Mouse (Mus musculus) A20 (cell line): ENCODE results near the gene Prss53.
A peak's percentile ranks its signal among the peaks of the same experiment; 100 is the strongest.

Experiments
- DNase-seq: peaks from one replicate; pipeline ENCODE4 v3.0.0-alpha.2; 2011; ENCODE audit warnings: low read depth, low spot score

Gene Prss53

GRCm38 (mm10) chr7:127890798-127891197, at the start of gene Prss53:
Prss53 (minus strand) TSS chr7:127890970.
- no peak for DNase-seq

- no peak for DNase-seq
Measured at GRCm38 (mm10) chr7:127936216-127936884, 45.6 kb upstream of the Prss53 start.

DNA sequence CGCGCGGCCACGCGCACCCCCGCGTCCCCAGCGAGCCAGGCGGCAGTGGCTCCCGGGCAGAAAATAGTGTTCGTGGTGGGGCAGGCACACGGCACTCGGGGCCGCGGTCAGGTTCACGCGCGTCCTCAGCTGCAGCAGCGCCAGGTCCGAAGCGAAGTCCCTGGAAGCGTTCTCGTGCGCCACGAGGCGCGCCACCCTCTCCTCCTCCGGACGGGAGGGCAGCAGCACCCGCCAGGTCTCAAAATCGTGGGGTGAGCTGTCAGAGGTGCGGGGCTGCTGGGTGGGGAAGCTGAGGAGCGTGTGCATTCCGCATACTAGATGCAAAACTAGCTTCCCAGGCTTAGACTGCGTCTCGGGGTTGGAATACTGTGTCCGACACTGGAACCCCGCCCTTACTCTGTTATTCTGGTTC, 45.0 kb upstream of the Prss53 start:
- DNase-seq, result no peak

DNA sequence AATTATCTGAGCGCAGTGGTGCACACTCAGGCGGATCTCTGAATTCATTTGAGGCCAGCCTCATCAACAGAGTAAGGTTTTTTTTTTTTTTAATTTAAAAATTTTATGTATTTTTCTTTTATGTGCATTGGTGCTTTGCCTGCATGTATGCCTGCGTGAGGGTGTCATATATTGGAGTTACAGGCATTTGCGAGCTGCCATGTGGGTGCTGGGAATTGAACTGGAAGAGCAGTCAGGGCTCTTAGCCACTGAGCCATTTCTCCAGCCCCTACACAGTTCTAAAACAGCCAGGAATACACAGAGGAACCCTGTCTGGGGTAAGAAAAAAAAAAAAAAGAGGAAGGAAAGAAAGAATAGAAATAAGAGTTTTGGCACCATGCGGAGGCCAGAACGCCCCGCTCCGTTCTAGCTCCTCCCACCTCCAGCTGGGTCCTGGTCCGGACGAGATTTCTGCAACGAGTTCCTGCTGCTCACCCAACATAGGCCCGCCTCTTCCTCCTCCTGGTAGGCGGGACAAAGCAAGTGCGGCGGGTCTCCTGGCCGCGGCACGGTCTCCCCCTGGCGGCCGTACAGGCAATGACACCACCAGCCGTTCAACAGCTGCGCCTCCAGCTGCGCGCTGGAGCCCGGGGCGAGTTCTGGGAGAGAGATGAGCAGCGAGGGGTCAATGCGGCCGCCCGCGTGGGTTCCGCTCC, 44.4 kb upstream of the Prss53 start:
- DNase-seq, result peak; percentile 97

GRCm38 (mm10) chr7:127934075-127934474, 43.3 kb upstream of the Prss53 start:
- DNase-seq, result no peak

DNA sequence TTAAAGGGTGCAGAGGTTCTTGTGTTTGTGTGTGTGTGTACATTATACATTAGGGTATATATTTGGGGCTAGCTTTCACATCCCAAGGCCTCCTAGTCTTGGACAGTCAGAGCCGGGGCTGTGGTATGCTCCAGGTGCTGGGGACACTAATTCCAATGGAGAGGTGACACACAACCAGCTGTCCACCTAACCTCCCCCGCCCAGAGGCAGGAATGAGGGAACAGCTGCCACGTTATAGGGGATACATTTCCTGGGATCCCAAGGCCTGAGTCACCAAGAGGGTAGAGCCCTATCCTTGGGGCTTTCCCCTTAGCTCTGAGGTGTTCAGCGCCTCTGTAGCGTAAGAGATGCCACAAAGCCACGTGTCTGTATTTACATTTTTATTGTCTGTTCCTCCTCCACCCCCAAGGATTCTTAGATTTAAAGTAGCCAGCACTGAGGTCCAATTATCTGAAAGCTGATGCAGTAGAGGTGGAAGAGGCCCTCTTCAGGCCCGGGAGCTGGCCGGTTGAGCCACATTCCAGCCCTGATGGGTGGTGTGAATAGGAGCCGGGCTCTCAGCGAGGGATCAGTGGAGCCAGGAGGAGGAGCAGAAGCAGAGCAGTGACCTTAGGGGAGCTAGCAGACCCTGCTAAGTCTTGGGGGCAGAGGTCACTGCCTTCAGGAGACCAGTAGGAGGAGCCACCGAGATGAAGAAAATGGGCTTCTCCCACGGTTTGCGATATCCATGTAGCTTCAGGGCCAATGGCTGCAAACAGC, 41.7 kb upstream of the Prss53 start:
- DNase-seq, result no peak

- no peak for DNase-seq
Measured at GRCm38 (mm10) chr7:127931351-127932135, 40.8 kb upstream of the Prss53 start.

DNA sequence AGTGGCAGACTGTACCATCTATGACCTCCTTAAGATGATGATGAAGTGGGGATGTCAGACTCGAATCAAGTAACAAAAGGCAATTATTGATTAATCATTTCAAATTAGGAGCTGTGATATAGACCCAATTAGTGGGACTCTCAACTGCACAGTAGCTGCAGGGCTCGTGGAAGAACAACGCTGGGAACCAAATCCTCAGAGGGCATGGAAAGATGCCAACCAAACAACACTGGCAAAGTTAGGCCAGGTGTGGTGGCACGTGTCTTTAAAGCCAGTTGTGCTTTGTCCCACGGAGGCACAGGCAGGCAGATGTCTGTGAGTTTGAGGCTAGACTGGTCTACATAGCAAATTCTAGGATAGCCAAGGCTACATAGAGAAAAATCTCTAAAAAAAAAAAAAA, 39.9 kb upstream of the Prss53 start:
- no peak for DNase-seq

DNA sequence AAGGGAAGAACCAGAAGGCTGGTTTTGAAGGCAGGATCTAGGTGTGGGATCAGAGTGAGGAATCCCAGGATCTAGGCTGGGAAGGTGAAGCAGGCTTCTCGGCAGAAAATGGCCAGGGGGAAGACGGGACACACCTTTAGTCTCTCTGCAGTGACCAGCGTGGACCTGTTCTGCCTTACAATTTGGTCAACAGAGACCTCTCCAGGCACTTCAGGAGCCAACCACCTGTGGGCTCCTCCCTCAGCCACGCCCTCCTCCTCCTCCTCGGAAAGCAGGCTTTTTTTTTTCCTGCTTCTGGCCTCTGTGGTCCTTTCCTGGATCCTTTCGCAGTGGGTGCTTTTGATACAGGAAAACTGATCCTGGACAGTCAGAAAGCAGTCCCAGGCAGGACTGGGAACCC, 39.2 kb upstream of the Prss53 start, which contains the start of gene Prss8:
Gene Prss8 (minus strand): TSS at position 182 of the 400 bp plus-strand sequence.
- no peak for DNase-seq

DNA sequence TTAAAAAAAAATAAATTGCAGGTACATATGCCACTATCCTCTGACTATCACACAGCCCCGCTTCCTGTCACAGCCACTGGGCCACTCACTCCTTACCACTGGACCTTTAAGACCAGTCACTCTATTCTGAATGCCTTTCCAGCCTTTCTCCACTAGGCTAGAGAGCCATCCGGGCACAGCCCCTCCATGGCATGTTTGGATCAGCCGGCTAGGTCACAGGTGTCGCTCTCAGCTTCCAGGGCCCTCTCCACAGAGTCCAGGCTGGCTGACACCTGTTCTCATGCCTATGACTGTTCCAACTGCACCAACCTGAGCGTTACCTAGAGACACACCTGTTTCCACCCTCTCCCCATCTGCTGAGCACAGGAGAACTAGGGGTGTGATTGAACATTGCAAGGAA, 37.8 kb upstream of the Prss53 start:
- DNase-seq, result no peak

DNA sequence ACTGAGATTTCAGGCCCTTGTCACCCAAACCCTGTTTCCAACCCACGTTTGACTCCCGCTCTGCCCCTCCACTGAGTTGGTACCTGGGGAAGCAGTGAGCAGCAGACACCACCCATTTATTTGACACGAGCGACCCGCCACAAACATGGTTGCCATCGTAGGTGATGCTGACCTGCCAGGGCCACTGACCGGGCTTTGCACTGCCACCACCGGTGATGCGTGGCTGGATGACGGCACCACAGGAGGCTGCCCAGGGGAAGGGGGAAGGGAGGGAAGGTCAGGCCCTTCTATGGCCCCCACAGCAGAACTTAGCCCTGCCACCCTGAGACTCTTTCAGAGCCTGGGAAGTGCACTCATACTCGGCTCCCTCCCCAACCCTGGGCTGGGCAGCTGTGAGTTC, 37.0 kb upstream of the Prss53 start:
- no peak for DNase-seq

- no peak for DNase-seq
Measured at GRCm38 (mm10) chr7:127926846-127927245, 36.1 kb upstream of the Prss53 start.

DNA sequence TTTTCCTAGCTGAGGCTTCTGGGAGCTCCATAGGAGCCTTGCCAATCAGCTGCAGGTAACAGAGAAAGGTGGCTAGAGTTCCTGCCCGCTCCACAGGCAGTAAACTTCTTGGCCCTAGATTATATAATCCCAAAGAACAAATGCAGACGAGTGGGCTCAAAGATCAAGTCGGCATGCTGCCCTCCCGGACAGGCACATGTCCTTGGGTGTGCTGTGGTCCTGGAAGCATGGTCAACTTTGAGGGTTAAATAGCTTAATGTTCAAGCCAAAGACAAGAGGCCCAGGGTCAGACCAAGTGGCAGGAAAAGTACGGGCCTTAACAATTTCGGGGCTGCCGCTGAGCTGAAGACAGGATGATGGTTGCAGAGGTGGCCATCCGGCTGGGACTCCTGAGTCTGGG, 35.3 kb upstream of the Prss53 start:
- no peak for DNase-seq

- no peak for DNase-seq
Measured at GRCm38 (mm10) chr7:127925252-127925651, 34.5 kb upstream of the Prss53 start.

GRCm38 (mm10) chr7:127923714-127924113, 32.9 kb upstream of the Prss53 start:
- DNase-seq, result no peak

DNA sequence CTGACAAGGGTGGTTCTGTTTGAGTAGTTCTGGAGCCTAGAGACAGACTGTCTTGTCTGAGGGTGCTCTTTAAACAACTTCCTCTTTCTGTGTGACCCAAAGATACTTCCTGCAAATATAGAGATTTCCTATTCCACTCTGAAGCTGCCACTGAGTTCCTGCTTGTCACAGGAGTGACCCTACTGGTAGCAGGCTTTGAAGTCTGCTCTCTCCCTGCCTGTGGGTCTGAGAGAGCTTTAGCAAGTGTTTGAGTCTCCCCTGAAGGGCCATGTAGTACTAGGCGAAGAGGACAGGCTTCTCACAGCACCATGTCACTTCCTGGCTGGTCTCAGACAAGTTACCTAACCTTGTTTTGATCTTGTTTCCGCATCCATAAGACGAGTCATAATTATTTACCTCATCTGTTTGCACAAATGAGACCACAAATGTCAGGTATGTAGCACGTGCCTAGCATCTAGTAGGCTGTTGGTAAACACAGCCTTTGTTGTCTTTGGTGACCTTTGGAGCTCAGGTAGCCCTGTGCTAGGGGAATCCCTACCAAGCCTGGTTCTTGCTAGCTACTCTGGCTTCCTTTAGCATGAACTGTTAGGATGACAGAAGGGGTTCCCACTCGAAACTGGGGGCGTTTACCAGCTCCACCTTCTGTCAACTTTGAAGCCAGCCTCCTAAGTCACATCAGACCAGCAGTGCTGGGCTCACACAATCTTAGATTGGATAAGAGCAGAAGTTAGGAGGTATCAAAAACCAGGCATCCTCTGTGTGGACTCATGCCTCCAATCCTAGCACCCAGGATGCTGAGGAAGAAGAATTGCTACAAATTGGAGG, 31.9 kb upstream of the Prss53 start:
- peak; percentile 84 for DNase-seq

DNA sequence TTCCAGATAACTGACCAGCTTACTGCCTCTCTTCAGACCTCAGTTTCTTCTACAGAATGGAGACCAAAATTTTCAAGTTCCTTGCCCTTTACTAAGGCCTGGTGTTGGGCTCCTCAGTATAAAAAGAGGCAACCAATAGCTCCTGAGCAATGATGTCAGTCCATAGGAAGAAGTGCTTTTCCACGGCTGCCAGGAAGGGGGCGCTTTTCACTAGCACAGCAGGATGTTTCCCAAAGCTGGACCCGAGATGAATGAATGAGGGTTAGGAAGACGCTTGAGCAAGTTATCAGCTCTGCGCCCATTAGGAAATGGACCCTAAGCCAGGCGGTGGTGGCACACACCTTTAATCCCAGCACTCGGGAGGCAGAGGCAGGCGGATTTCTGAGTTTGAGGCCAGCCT, 30.7 kb upstream of the Prss53 start:
- peak; percentile 72 for DNase-seq

DNA sequence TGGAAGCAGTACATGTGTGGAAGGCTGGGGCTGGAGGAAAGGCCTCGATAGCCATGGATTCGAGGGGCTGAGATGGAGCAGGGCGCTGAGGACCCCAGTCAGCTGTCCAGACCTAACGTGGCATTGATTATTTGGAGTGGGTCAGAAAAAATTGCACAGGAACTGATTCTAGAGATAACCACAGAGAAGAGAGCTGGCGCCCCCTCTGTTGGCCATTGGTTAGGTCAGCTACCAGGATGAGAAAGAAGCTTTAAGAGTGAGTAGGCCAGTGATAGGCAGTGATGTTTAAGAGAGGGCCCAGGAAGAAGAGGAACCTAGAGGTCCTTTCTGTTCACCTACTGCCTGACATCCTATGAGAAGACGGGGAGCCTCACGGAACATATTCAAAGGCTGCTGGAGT, 28.5 kb upstream of the Prss53 start:
- peak; percentile 67 for DNase-seq

DNA sequence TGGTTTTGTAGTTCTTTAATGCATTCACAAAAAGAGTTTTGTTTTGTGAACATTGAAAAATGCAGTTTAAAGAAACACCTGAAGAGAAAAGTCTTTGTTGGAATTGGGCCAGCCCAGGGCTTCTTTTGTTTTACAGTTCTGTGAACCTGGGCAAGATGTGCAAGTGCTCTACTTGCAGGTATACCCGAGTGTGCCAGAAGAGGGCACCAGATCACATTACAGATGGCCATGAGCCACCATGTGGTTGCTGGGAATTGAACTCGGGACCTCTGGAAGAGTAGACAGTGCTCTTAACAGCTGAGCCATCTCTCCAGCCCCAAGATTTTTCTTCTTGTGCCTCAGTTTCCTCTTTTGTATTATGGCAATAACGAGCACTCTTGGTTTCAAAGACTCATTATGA, 27.4 kb upstream of the Prss53 start:
- DNase-seq, result peak; percentile 78

DNA sequence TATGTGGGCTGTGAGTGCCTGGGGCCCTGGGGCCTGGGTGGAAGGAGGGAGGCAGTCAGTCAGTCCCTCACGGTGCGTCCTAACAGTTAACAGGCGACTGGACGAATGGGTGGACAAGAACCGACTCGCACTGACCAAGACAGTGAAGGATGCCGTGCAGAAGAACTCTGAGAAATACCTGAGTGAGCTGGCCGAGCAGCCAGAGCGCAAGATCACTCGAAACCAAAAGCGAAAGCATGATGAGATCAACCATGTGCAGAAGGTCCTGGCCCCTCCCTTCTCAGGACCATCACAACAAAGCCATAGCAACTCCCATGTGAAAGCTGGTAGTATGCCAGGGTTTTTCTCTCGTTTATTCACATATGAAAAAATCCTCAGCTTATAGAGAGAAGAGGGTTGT, 24.5 kb upstream of the Prss53 start:
- DNase-seq, result peak; percentile 74

GRCm38 (mm10) chr7:127912938-127913337, 22.2 kb upstream of the Prss53 start:
- DNase-seq, result no peak
